Mouse (Mus musculus): ENCODE results near the gene Aldh1l1.

DNA sequence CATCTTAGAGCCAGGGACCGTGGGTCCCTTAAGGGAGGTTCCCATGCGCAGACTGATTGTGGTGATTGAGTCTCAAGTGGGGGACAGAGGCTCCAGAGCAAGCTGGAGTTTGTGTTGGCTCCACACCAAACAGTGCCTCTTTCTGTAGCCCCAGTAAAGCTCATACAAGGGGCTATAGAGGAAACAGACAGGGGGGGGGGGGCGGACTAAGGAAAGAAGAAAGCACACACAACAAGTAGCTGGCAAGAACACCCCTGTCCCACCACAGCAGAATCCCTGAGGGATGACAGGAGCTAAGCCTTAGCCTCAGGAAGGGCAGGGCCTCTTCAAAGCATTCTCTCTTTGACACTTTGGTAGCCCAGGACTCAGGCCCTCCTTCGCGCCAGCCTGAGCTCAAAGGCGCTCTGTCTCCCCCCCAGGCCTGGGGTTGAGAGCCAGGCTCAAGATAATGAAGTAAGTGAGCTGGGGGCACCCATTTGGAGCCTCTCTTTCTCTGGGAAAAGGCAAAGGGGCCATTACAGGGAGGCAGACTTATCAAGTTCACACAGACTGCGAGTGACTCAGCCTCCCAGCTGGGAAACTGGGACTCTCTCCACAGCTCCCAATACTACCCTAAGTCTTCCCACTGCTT, 9.2 kb downstream of the Aldh1l1 start:
- no peak for TF ChIP-seq CTCF (IDR thresholded peaks at IDR 0.05; ENCODE audit: insufficient read depth, low read length)
- TF ChIP-seq POLR2A (IDR thresholded peaks at IDR 0.05; ENCODE audit: borderline replicate concordance, extremely low read depth, low read depth, low read length) = no peak
